In genomic region chr9:32529594-32529993, GRCm38 (mm10) we compare ENCODE assay signal across 15 mouse cellular contexts. TPM values are rescaled to one million over a fixed set of nuclear protein-coding genes. Genes with fewer than 3 reads are reported as not detected.
DNase-seq lines count a peak whose midpoint lies in the region; ATAC-seq and TF ChIP-seq lines count a peak whose summit lies in the region.
"Had no signal": no experiment of that assay in that cellular context is flagged by ENCODE, and none has a peak within 500 bp of the region (broad histone marks: within the 10 kb centered on the region; RNA-seq: fewer than 3 reads in every experiment).

No protein-coding gene starts in this region.

- peak overlapping the region; percentile 11 for H3K4me3 ChIP-seq in heart, adult 2 months
- no peak overlapping the region for H3K4me3 ChIP-seq in lung, embryonic 14.5 days (ENCODE audit: low read depth, low read length)
- H3K4me3 ChIP-seq in heart, embryonic 16.5 days (ENCODE audit: low read length): no peak overlapping the region
- no peak overlapping the region for H3K4me3 ChIP-seq in liver, embryonic 12.5 days
- H3K4me3 ChIP-seq: erythroblast, embryonic 14.5 days; hindbrain, embryonic 10.5 days had no signal

- 0 out of 2 replicates have a peak overlapping the region, but pooled peaks have one; percentile 7 for H3K4me2 ChIP-seq in lung, embryonic 14.5 days
- peak overlapping the region; percentile 37; the same call in 1 of the 2 replicates for H3K4me2 ChIP-seq in heart, embryonic 16.5 days (ENCODE audit: low read depth, low read length)
- H3K4me2 ChIP-seq in liver, embryonic 12.5 days: 0 out of 2 replicates have a peak overlapping the region, but pooled peaks have one; percentile 1
- H3K4me2 ChIP-seq: midbrain, embryonic 11.5 days had no signal

- 0 out of 2 replicates have a peak, but pooled peaks cover 3% of the 10 kb centered on the region for H3K79me2 ChIP-seq in heart, adult 2 months (replicated peaks; ENCODE audit: control insufficient read depth, insufficient read depth, low read length)

- no peaks in the 10 kb centered on the region for H3K27me3 ChIP-seq in heart, adult 2 months (ENCODE audit: control insufficient read depth, insufficient read depth, low read length)
- H3K27me3 ChIP-seq in lung, embryonic 14.5 days (ENCODE audit: insufficient read depth, low read length): no peaks in the 10 kb centered on the region
- no peaks in the 10 kb centered on the region for H3K27me3 ChIP-seq in heart, embryonic 16.5 days (ENCODE audit: control insufficient read depth, insufficient read depth, low read length)
- no peaks in the 10 kb centered on the region for H3K27me3 ChIP-seq in liver, embryonic 12.5 days (replicated peaks)

- peak overlapping the region; percentile 64 for H3K27ac ChIP-seq in heart, adult 2 months
- H3K27ac ChIP-seq in lung, embryonic 14.5 days (ENCODE audit: low read depth): peak overlapping the region; percentile 51
- H3K27ac ChIP-seq in heart, embryonic 16.5 days (ENCODE audit: low read length): peak overlapping the region; percentile 78
- H3K27ac ChIP-seq in liver, embryonic 12.5 days: peak overlapping the region; percentile 5
- H3K27ac ChIP-seq: hindbrain, embryonic 10.5 days had no signal

- H3K36me3 ChIP-seq in heart, adult 2 months (ENCODE audit: control insufficient read depth, insufficient read depth, low read length): peaks cover 59% of the 10 kb centered on the region
- no peaks in the 10 kb centered on the region for H3K36me3 ChIP-seq in lung, embryonic 14.5 days (ENCODE audit: insufficient read depth)
- no peaks in the 10 kb centered on the region for H3K36me3 ChIP-seq in heart, embryonic 16.5 days (ENCODE audit: control insufficient read depth, insufficient read depth)
- no peaks in the 10 kb centered on the region for H3K36me3 ChIP-seq in liver, embryonic 12.5 days
- H3K36me3 ChIP-seq: hindbrain, embryonic 10.5 days had no signal

- TF ChIP-seq CTCF in heart, adult 2 months (IDR thresholded peaks at IDR 0.05): no peak
- TF ChIP-seq CTCF in lung, embryonic 14.5 days (IDR thresholded peaks at IDR 0.05; ENCODE audit: low read depth): no peak

- intact Hi-C loops in heart, adult 2 months (cut with DNase I): no loop called here

- no peak for ATAC-seq in lung, embryonic 14.5 days (ENCODE audit: insufficient read depth)
- peak; percentile 63; the same call in 1 of the 2 replicates for ATAC-seq in heart, embryonic 16.5 days (replicated peaks; ENCODE audit: extremely low read depth, insufficient read depth, low FRiP score)
- no peak for ATAC-seq in liver, embryonic 12.5 days

- DNase-seq in heart, adult 2 months: peak in 1 of 2 experiments; percentile 33
- no peak for DNase-seq in heart, adult 8-10 months (ENCODE audit: low spot score)
- peak; percentile 45 for DNase-seq in lung, embryonic 14.5 days
- DNase-seq in lung, adult 18-20 months: no peak
- DNase-seq in adipocyte (ENCODE audit: low spot score): no peak
- DNase-seq in spleen, postnatal 10 days (ENCODE audit: low spot score in 2 of 2): no peak
- DNase-seq: adrenal gland, postnatal 14 days; B cell, adult 2 months; right cerebral cortex, postnatal 4 days; thymus, postnatal 36 days had no signal

- H3K9ac ChIP-seq in heart, adult 2 months (ENCODE audit: low read depth, low read length): no peak overlapping the region
- no peak overlapping the region for H3K9ac ChIP-seq in lung, embryonic 14.5 days
- H3K9ac ChIP-seq in heart, embryonic 16.5 days (ENCODE audit: low read length): no peak overlapping the region
- no peak overlapping the region for H3K9ac ChIP-seq in liver, embryonic 12.5 days

- TF ChIP-seq EP300 in heart, adult 2 months (IDR thresholded peaks at IDR 0.05; ENCODE audit: insufficient read depth, low read depth, low read length): no peak

- WGBS in heart, adult 2 months: 40% methylated on average over 5 of the region's 5 CpGs
- 69% methylated on average over 5 of the region's 5 CpGs for WGBS in lung, embryonic 14.5 days
- WGBS in heart, embryonic 16.5 days: 61% methylated on average over 5 of the region's 5 CpGs
- 30% methylated on average over 5 of the region's 5 CpGs for WGBS in liver, embryonic 12.5 days (ENCODE audit: insufficient replicate concordance)

- H3K9me3 ChIP-seq in lung, embryonic 14.5 days (ENCODE audit: low read depth, low read length): no peaks in the 10 kb centered on the region
- H3K9me3 ChIP-seq in heart, embryonic 16.5 days (replicated peaks; ENCODE audit: control insufficient read depth, low read length): no peaks in the 10 kb centered on the region
- no peaks in the 10 kb centered on the region for H3K9me3 ChIP-seq in liver, embryonic 12.5 days (replicated peaks)
- H3K9me3 ChIP-seq: hindbrain, embryonic 10.5 days had no signal

- TF ChIP-seq POLR2A in heart, adult 2 months (IDR thresholded peaks at IDR 0.05; ENCODE audit: insufficient read depth, low read depth, low read length): peak; percentile 53

- H3K4me1 ChIP-seq in heart, adult 2 months (ENCODE audit: control insufficient read depth, insufficient read depth, low read length): peaks cover 36% of the 10 kb centered on the region
- no peaks in the 10 kb centered on the region for H3K4me1 ChIP-seq in lung, embryonic 14.5 days (ENCODE audit: insufficient read depth)
- H3K4me1 ChIP-seq in heart, embryonic 16.5 days (ENCODE audit: control insufficient read depth, insufficient read depth, low read length): peaks cover 5% of the 10 kb centered on the region
- H3K4me1 ChIP-seq in liver, embryonic 12.5 days: peaks cover 32% of the 10 kb centered on the region

RNA-seq across cellular contexts. Expression of gene Fli1, which starts 13.1 kb away (rescaled TPM):
- 10 to 100 TPM; 23.5 to 28.2 TPM for total RNA-seq in heart, adult 2 months (2021)
- polyA plus RNA-seq in heart, adult 2 months (2012; rRNA removed): 14.9 and 17.4 TPM in 2 replicates
- 10 to 100 TPM; 18.5 to 30.7 (median 20.8) TPM for total RNA-seq in heart, adult 8-10 months (2022)
- 35.7 and 37.8 TPM in 2 replicates for polyA plus RNA-seq in lung, embryonic 14.5 days (2014; fragmentation: Nextera tagmentation; extraction: Ambion mirVana)
- 20.1 and 23.4 TPM in 2 replicates for polyA plus RNA-seq in heart, embryonic 16.5 days (2015; fragmentation: Nextera tagmentation; extraction: Ambion mirVana)
- polyA plus RNA-seq in liver, embryonic 12.5 days (2016; fragmentation: Nextera tagmentation; extraction: Ambion mirVana): 15.3 and 16.2 TPM in 2 replicates

Comparison
In these comparisons a context has a peak if more than half of its experiments do, and no peak if none do; other contexts are left out.
1. H3K27ac ChIP-seq: peak in every context shown above with its lines; median percentile 78 in heart, embryonic 16.5 days; 64 in heart, adult 2 months; 51 in lung, embryonic 14.5 days; 5 in liver, embryonic 12.5 days.